Mouse (Mus musculus): Measurements from ENCODE around the gene Gm3448.
"Not testable (repeated sequence)": the region's sequence is repeated elsewhere in the genome, so short reads cannot be mapped to it uniquely, and the experiment has no call there.

Gene Gm3448

GRCm38 (mm10) chr17:15031414-15031813, 9.9 kb downstream of the Gm3448 start:
- DNase-seq (ENCODE audit: low read depth, low spot score), result not testable (repeated sequence)

DNA sequence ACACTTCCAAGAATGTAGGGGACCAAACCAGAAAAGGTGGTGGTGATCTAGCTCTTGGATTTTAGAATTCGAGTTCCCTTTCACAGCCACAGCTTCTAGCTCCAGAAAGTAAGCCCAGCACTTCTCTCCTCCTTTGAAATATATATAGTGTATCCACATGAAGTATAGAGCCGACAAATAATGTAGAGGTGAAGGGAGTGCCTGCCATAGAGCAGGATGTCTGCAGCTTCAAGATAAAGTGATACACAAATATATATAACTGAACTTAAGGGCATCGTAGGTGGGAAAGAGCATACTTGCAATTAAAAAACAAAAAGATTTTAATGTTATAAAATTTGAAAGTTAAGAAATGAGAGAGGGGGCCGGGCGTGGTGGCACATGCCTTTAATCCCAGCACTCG, 15.8 kb downstream of the Gm3448 start:
- DNase-seq (ENCODE audit: low read depth, low spot score), result not testable (repeated sequence)

- DNase-seq (ENCODE audit: low read depth, low spot score), result not testable (repeated sequence)
These were observed 16.7 kb downstream of the Gm3448 start for GRCm38 (mm10) chr17:15024502-15025193.

DNA sequence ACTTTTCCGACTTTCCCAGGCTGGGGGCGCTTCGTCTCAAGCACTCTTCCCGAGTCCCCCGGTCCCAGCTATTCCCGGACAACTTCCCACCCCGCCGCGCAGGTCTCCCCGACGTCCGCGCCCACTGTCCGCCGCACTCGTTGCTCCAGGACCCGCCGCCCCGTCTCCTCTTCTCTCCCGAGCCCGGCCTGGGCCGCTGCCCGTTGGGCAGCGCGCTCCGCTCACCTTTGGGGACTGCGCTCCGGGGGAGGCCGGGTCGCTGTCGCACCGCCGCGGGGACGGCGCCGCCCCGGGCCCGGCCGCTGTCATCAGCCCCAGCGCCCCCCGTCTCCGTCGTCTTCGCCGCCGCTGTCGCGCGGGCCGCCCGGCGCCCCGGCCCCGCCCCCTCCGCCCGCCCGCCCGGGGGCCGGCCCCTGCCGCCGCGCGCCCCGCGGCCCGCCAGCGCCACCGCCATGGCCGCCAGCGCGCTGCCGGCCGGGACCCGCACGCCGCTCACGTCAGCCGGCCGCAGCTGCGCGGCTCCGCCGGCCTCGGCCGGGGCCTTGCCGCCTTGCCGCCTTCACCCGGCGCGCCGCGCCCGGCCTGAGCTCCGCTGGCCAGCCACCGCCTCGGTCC, 17.4 kb downstream of the Gm3448 start:
- DNase-seq (ENCODE audit: low read depth, low spot score), result not testable (repeated sequence)

DNA sequence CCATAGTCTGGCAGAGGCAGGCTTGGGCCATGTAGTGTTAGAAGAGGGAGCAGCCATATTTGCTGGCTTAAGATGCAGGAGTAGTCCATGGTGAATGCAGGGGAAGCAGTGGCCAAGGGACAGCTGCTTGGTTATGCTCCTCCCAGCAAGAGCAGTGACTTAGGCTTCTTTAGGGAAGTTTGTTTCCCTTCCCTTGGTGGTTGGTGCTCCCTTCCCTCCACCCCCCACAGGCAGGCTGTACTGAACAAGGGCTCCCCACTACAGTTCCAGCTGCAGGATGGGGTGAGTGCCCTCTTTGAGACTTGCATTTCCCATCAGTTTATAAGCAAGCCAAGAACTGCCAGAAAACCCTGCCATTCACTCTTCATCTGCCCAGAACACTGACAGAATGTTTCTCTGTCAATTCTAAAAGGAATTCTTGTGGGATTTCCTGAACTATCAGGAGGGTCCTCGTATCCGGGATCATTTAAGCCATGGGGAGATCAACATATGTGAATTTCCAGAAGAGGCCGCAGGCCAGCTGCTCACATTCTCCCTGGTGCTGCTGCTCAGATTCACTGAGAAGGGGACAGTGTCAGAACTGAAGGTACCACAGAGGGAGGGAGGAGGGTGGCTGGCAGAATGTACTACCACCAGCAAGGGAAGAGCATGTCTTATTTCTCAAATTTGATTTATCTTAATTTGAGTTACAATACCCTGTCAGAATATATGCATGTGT, 19.7 kb downstream of the Gm3448 start:
- DNase-seq (ENCODE audit: low read depth, low spot score), result not testable (repeated sequence)

GRCm38 (mm10) chr17:15009706-15010413, 31.5 kb downstream of the Gm3448 start, which contains the start of gene Gm3435:
Gm3435 (plus strand) TSS chr17:15010176.
- DNase-seq (ENCODE audit: low read depth, low spot score), result not testable (repeated sequence)

- DNase-seq (ENCODE audit: low read depth, low spot score), result not testable (repeated sequence)
These were observed 32.2 kb downstream of the Gm3448 start for GRCm38 (mm10) chr17:15009088-15009487.

GRCm38 (mm10) chr17:15000047-15000446, 41.3 kb downstream of the Gm3448 start:
- not testable (repeated sequence) for DNase-seq (ENCODE audit: low read depth, low spot score)

GRCm38 (mm10) chr17:14994140-14994539, 47.2 kb downstream of the Gm3448 start:
- not testable (repeated sequence) for DNase-seq (ENCODE audit: low read depth, low spot score)

- DNase-seq (ENCODE audit: low read depth, low spot score), result not testable (repeated sequence)
These were observed 48.1 kb downstream of the Gm3448 start for GRCm38 (mm10) chr17:14993139-14993832.

DNA sequence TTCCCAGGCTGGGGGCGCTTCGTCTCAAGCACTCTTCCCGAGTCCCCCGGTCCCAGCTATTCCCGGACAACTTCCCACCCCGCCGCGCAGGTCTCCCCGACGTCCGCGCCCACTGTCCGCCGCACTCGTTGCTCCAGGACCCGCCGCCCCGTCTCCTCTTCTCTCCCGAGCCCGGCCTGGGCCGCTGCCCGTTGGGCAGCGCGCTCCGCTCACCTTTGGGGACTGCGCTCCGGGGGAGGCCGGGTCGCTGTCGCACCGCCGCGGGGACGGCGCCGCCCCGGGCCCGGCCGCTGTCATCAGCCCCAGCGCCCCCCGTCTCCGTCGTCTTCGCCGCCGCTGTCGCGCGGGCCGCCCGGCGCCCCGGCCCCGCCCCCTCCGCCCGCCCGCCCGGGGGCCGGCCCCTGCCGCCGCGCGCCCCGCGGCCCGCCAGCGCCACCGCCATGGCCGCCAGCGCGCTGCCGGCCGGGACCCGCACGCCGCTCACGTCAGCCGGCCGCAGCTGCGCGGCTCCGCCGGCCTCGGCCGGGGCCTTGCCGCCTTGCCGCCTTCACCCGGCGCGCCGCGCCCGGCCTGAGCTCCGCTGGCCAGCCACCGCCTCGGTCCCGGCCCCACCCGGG, 48.7 kb downstream of the Gm3448 start:
- DNase-seq (ENCODE audit: low read depth, low spot score), result not testable (repeated sequence)

GRCm38 (mm10) chr17:14990116-14990702, 51.1 kb downstream of the Gm3448 start:
- DNase-seq (ENCODE audit: low read depth, low spot score), result not testable (repeated sequence)

GRCm38 (mm10) chr17:14978362-14979038, 62.8 kb downstream of the Gm3448 start, which contains the start of the genes 9030025P20Rik and Gm3417:
9030025P20Rik (plus strand) TSS chr17:14978468.
Gm3417 (minus strand) TSS chr17:14978790.
- DNase-seq (ENCODE audit: low read depth, low spot score), result not testable (repeated sequence)

GRCm38 (mm10) chr17:14977718-14978361, 63.5 kb downstream of the Gm3448 start:
- DNase-seq (ENCODE audit: low read depth, low spot score), result not testable (repeated sequence)

DNA sequence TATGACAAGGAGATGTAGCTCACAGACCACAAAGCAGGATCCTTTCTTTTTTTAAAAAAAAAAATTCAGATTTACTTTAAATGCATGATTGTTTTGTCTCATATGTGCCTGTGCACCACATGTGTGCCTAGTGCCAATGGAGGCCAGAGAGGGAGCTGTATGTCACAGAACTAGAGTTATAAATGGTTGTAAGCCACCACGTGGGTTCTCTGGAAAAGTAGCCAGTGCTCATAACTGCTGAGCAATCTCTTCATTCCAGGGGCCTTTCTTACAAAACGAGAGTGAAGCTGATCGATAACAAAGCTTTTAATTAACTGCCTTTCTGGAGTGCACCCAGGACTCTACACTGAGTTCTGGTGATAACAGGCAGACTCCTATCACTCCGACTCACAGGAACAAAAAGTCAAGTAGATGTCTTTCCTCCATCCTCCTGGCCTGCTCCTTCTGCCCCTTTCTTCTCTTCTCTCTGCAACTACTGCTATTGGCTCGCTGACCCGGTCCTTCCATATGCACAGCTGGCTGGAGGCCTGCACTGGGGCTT, 72.9 kb downstream of the Gm3448 start:
- not testable (repeated sequence) for DNase-seq (ENCODE audit: low read depth, low spot score)

DNA sequence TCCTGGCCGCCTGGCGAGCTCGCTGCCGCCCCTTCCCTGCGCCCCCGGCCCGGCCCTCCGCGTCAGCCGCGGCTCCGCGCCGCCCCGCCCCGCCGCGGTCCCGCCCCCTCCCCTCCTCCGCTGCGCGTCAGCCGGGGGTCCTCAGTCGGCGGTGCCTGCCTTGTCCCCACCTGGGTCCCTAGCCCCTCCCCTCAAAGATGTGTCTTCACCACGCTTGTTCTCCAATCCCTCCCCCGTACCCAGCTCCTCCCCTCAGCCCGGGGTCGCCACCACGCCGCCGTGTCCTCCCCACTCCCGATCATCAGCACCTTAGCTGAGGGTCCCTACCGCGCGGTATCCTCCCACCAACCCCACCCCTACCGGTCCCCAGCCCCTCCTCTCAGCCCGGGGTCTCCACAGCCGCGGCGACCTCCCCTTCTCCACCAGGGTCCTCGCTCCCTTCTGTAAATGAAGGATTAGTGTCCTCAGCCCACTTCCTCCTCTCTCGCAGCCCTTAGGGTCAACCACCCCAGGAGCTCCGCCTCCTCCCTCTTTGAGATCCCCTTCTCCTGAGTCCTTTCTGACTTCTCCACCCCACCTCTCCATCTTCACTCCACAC, 79.7 kb downstream of the Gm3448 start:
- not testable (repeated sequence) for DNase-seq (ENCODE audit: low read depth, low spot score)

DNA sequence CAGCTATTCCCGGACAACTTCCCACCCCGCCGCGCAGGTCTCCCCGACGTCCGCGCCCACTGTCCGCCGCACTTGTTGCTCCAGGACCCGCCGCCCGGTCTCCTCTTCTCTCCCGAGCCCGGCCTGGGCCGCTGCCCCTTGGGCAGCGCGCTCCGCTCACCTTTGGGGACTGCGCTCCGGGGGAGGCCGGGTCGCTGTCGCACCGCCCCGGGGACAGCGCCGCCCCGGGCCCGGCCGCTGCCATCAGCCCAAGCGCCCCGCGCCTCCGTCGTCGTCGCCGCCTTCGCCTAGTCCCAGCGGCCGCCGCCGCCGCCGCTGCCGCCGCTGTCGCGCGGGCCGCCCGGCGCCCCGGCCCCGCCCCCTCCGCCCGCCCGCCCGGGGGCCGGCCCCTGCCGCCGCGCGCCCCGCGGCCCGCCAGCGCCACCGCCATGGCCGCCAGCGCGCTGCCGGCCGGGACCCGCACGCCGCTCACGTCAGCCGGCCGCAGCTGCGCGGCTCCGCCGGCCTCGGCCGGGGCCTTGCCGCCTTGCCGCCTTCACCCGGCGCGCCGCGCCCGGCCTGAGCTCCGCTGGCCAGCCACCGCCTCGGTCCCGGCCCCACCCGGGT, 80.3 kb downstream of the Gm3448 start, which contains the start of gene Phf10:
Gene Phf10, minus strand, starts transcription at position 323 of the 606 bp plus-strand sequence.
- DNase-seq (ENCODE audit: low read depth, low spot score), result not testable (repeated sequence)

DNA sequence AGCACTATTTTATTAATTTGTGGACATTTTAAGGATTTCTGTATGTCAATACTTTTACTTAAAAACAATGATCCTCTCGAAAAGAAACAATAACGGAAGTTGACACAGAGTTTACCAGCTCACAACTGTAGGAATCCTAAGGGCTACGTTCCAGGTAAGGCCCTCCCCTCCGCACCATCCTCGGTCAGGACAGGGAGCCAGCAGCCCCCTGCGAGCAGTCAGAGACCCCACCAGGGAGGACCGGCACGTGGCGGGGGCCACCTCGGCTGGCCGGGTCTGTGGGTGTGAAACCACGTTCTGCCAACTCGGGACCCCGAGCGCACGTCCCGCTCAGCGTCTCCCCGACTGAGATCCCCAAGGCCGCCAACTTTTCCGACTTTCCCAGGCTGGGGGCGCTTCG, 80.8 kb downstream of the Gm3448 start:
- no peak for DNase-seq (ENCODE audit: low read depth, low spot score)

Data from retina, postnatal 7 days (tissue).